8 mouse cellular contexts compared by ENCODE assay signal in the genomic region with DNA sequence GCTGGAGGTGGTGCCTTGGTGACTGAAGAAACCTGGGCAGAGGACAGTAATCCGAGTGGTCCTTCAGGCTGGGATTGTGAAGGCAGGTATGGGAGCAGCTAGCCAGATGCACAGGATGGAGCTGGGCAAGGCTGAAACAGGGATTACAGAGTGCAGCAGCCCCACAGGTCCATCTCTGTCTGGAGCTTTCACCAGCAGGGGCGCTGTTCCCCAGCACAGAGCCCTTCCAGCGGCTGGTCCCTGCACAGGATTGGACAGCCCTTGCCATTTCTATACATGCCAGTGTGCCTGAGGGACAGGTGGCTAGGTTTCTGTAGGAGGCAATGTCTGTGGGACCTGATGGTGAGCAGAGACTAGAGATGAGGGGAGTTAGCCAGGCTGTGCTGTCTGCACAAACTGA.
DNase-seq lines count a peak whose midpoint lies in the region; ATAC-seq and TF ChIP-seq lines count a peak whose summit lies in the region.

No protein-coding gene starts in this region.

- TF ChIP-seq CTCF in heart, postnatal 0 days (IDR thresholded peaks at IDR 0.05; ENCODE audit: low read depth): peak; percentile 72
- TF ChIP-seq CTCF in kidney, postnatal 0 days (IDR thresholded peaks at IDR 0.05; ENCODE audit: low read depth): peak; percentile 85
- peak; percentile 78 for TF ChIP-seq CTCF in midbrain, postnatal 0 days (IDR thresholded peaks at IDR 0.05)

- H3K4me3 ChIP-seq in heart, postnatal 0 days (ENCODE audit: low read depth, low read length): no peak overlapping the region
- no peak overlapping the region for H3K4me3 ChIP-seq in kidney, postnatal 0 days (replicated peaks; ENCODE audit: low read depth, low read length)
- no peak overlapping the region for H3K4me3 ChIP-seq in midbrain, postnatal 0 days (ENCODE audit: low read depth, low read length)

- H3K9ac ChIP-seq in heart, postnatal 0 days (replicated peaks; ENCODE audit: low read depth, low read length): no peak overlapping the region
- H3K9ac ChIP-seq in kidney, postnatal 0 days (ENCODE audit: low read depth, low read length): no peak overlapping the region
- no peak overlapping the region for H3K9ac ChIP-seq in midbrain, postnatal 0 days (replicated peaks; ENCODE audit: low read length, poor library complexity, severe bottlenecking)

- no peak for ATAC-seq in heart, postnatal 0 days (ENCODE audit: insufficient read depth, low read depth)
- no peak for ATAC-seq in kidney, postnatal 0 days (replicated peaks; ENCODE audit: low FRiP score, low read depth)
- no peak for ATAC-seq in midbrain, postnatal 0 days (ENCODE audit: low FRiP score)

- H3K4me1 ChIP-seq in heart, postnatal 0 days (ENCODE audit: control insufficient read depth, insufficient read depth): no peaks in the 10 kb centered on the region
- H3K4me1 ChIP-seq in kidney, postnatal 0 days (replicated peaks; ENCODE audit: insufficient read depth, low read length): 0 out of 2 replicates have a peak, but pooled peaks cover 3% of the 10 kb centered on the region
- no peaks in the 10 kb centered on the region for H3K4me1 ChIP-seq in midbrain, postnatal 0 days (ENCODE audit: insufficient read depth, low read length)

- no peaks in the 10 kb centered on the region for H3K36me3 ChIP-seq in heart, postnatal 0 days (replicated peaks; ENCODE audit: control insufficient read depth, insufficient read depth, low read length)
- H3K36me3 ChIP-seq in kidney, postnatal 0 days (ENCODE audit: insufficient read depth, low read length): no peaks in the 10 kb centered on the region
- no peaks in the 10 kb centered on the region for H3K36me3 ChIP-seq in midbrain, postnatal 0 days (ENCODE audit: insufficient read depth, low read length)

- no peaks in the 10 kb centered on the region for H3K9me3 ChIP-seq in heart, postnatal 0 days (replicated peaks; ENCODE audit: control insufficient read depth, low read length)
- no peaks in the 10 kb centered on the region for H3K9me3 ChIP-seq in kidney, postnatal 0 days (replicated peaks; ENCODE audit: low read length)
- H3K9me3 ChIP-seq in midbrain, postnatal 0 days (ENCODE audit: low read length): no peaks in the 10 kb centered on the region

- peaks cover 17% of the 10 kb centered on the region; the same call in 1 of the 2 replicates for H3K27me3 ChIP-seq in heart, postnatal 0 days (ENCODE audit: control insufficient read depth, insufficient read depth, low read length)
- H3K27me3 ChIP-seq in kidney, postnatal 0 days (ENCODE audit: insufficient read depth, low read length): no peaks in the 10 kb centered on the region
- no peaks in the 10 kb centered on the region for H3K27me3 ChIP-seq in midbrain, postnatal 0 days (ENCODE audit: insufficient read depth, low read length)

- no peak for DNase-seq in heart, postnatal 0 days (ENCODE audit: low spot score)
- DNase-seq in heart, adult 9 months (ENCODE audit: low spot score in 2 of 2): no peak
- DNase-seq in urinary bladder, postnatal 14 days (ENCODE audit: low spot score): peak; percentile 58
- no peak for DNase-seq in urinary bladder, postnatal 10 days (ENCODE audit: low spot score)
- DNase-seq in embryo, embryonic 11 days: peak; percentile 70
- peak; percentile 56 for DNase-seq in kidney, postnatal 0 days (ENCODE audit: low spot score)
- DNase-seq in midbrain, postnatal 0 days (ENCODE audit: low spot score): peak; percentile 57
- DNase-seq in natural killer cell, adult 2 months (ENCODE audit: low spot score in 2 of 2): no peak

- no peak overlapping the region for H3K27ac ChIP-seq in heart, postnatal 0 days (ENCODE audit: low read depth)
- H3K27ac ChIP-seq in kidney, postnatal 0 days: no peak overlapping the region
- no peak overlapping the region for H3K27ac ChIP-seq in midbrain, postnatal 0 days (ENCODE audit: low read depth, low read length)

- TF ChIP-seq EP300 in heart, postnatal 0 days (IDR thresholded peaks at IDR 0.05; ENCODE audit: low read depth): no peak

- H3K4me2 ChIP-seq in heart, postnatal 0 days (ENCODE audit: low read depth, low read length): no peak overlapping the region
- no peak overlapping the region for H3K4me2 ChIP-seq in kidney, postnatal 0 days (ENCODE audit: low read length)
- no peak overlapping the region for H3K4me2 ChIP-seq in midbrain, postnatal 0 days (ENCODE audit: low read depth, low read length, poor library complexity, severe bottlenecking)

- 10% methylated on average over 3 of the region's 3 CpGs for WGBS in heart, postnatal 0 days
- 39% methylated on average over 3 of the region's 3 CpGs for WGBS in kidney, postnatal 0 days
- WGBS in midbrain, postnatal 0 days: 28% methylated on average over 3 of the region's 3 CpGs

Comparison
In these comparisons a context has a peak if more than half of its experiments do, and no peak if none do; other contexts are left out.
1. DNase-seq: peak in urinary bladder, postnatal 14 days (single experiment), embryo, embryonic 11 days (single experiment), kidney, postnatal 0 days (single experiment) and midbrain, postnatal 0 days (single experiment); none in heart, postnatal 0 days (single experiment), heart, adult 9 months (0 of 2), urinary bladder, postnatal 10 days (single experiment) and natural killer cell, adult 2 months (0 of 2).
2. Peak in every context shown above with its lines, with median percentiles within 50 percentile points of each other: CTCF ChIP-seq.